Mouse (Mus musculus): ENCODE measurements at regions not wholly inside any gene's neighbourhood (a gene's known extent, or its start where the extent isn't known, plus 50 kb on each side); places are given as distances from the start of the nearest gene placed in this dataset.

GRCm38 (mm10) chr10:118799767-118800166 is 70.2 kb downstream of the Dyrk2 start:
- TF ChIP-seq POLR2A (IDR thresholded peaks at IDR 0.05; ENCODE audit: borderline replicate concordance, insufficient read depth, low read length) (no peak), CTCF (IDR thresholded peaks at IDR 0.05; ENCODE audit: borderline replicate concordance, insufficient read depth, low read depth, low read length) (no peak)
